Mouse (Mus musculus): ENCODE measurements around the gene Olfr1080. TPM values are rescaled to one million over a fixed set of nuclear protein-coding genes. Genes with fewer than 3 reads are reported as not detected.
A peak's percentile ranks its signal among the peaks of the same experiment; 100 is the strongest.
"Not testable (repeated sequence)": the region's sequence is repeated elsewhere in the genome, so short reads cannot be mapped to it uniquely, and the experiment has no call there.

Gene Olfr1080
- total RNA-seq (2021), result not detected

DNA sequence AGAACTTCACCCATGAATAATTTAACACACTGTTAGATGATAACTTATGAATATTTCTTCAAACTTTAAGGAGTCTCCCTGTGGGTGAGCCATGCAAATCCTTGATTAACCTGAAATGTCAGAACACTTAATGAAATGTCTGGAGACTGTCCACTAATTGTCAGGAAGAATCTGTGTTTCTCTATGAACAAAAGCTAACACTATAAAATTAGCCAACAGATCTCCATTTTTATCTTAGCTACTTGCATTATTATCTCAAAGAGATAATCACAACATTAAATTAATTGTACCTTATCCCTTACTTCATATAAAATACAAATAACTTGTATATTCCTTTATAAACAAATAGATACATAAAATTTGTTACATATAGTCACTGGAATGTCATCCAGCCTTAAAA is at the start of gene Olfr1080:
TSS of gene Olfr1080 (minus strand) at position 101 of the 400 bp plus-strand sequence.
- DNase-seq, result not testable (repeated sequence)

GRCm38 (mm10) chr2:86598866-86599265 is 40.8 kb upstream of the Olfr1080 start, which contains the start of gene Olfr1082:
Olfr1082 (minus strand) TSS chr2:86598966.
- not testable (repeated sequence) for DNase-seq

GRCm38 (mm10) chr2:86542380-86542779 is 15.7 kb downstream of the Olfr1080 start, which contains the start of gene Olfr1079:
Olfr1079 (minus strand) TSS chr2:86542480.
- DNase-seq, result no peak

- peak; percentile 16 to 39 for DNase-seq
These were observed 27.0 kb downstream of the Olfr1080 start for GRCm38 (mm10) chr2:86530991-86531390.

- DNase-seq, result no peak
These were observed 49.9 kb downstream of the Olfr1080 start, which contains the start of gene Olfr1076 for GRCm38 (mm10) chr2:86508161-86508560. Olfr1076 (plus strand) TSS chr2:86508461.

Other genes with a start within 250 kb of the Olfr1080 start
- not detected for gene Olfr1053, start 243.0 kb downstream of the Olfr1080 start, total RNA-seq (2021)
- not detected for gene Olfr1054, start 222.8 kb downstream of the Olfr1080 start, total RNA-seq (2021)
- gene Olfr1055, start 208.0 kb downstream of the Olfr1080 start, total RNA-seq (2021), result not detected
- not detected for gene Olfr1056, start 195.8 kb downstream of the Olfr1080 start, total RNA-seq (2021)
- gene Olfr1057, start 179.8 kb downstream of the Olfr1080 start, total RNA-seq (2021), result not detected
- gene Olfr1058, start 169.7 kb downstream of the Olfr1080 start, total RNA-seq (2021), result not detected
- gene Olfr1061, start 144.2 kb downstream of the Olfr1080 start, total RNA-seq (2021), result not detected
- not detected for gene Olfr1062, start 131.5 kb downstream of the Olfr1080 start, total RNA-seq (2021)
- not detected for gene Olfr1065, start 107.6 kb downstream of the Olfr1080 start, total RNA-seq (2021)
- not detected for gene Olfr1066, start 102.0 kb downstream of the Olfr1080 start, total RNA-seq (2021)
- gene Olfr228, start 70.8 kb downstream of the Olfr1080 start, total RNA-seq (2021), result not detected
- not detected for gene Olfr1076, start 49.8 kb downstream of the Olfr1080 start, total RNA-seq (2021)
- gene Olfr1079, start 15.8 kb downstream of the Olfr1080 start, total RNA-seq (2021), result not detected
- gene Olfr1082, start 40.7 kb upstream of the Olfr1080 start, total RNA-seq (2021), result not detected
- gene Olfr1084, start 81.5 kb upstream of the Olfr1080 start, total RNA-seq (2021), result not detected
- gene Olfr1085, start 103.8 kb upstream of the Olfr1080 start, total RNA-seq (2021), result not detected
- not detected for gene Olfr1086, start 121.9 kb upstream of the Olfr1080 start, total RNA-seq (2021)
- not detected for gene Olfr1087, start 140.2 kb upstream of the Olfr1080 start, total RNA-seq (2021)
- not detected for gene Olfr1089, start 175.5 kb upstream of the Olfr1080 start, total RNA-seq (2021)
- gene Olfr1090, start 200.8 kb upstream of the Olfr1080 start, total RNA-seq (2021), result not detected
- not detected for gene Olfr1093, start 224.2 kb upstream of the Olfr1080 start, total RNA-seq (2021)